In genomic region chr4:105535451-105535850, GRCm38 (mm10) we compare ENCODE assay signal across 18 mouse cellular contexts.
DNase-seq lines count a peak whose midpoint lies in the region; ATAC-seq and TF ChIP-seq lines count a peak whose summit lies in the region.
"Had no signal": no experiment of that assay in that cellular context is flagged by ENCODE, and none has a peak within 500 bp of the region (broad histone marks: within the 10 kb centered on the region; RNA-seq: fewer than 3 reads in every experiment).

No protein-coding gene starts in this region.

- no peak overlapping the region for H3K4me3 ChIP-seq in heart, embryonic 12.5 days
- H3K4me3 ChIP-seq in kidney, embryonic 15.5 days (replicated peaks), result no peak overlapping the region
- no peak overlapping the region for H3K4me3 ChIP-seq in lung, adult 2 months (replicated peaks; ENCODE audit: extremely low read depth, low read depth, low read length)
- H3K4me3 ChIP-seq: forebrain, embryonic 12.5 days; hindbrain, embryonic 15.5 days; limb, embryonic 15.5 days; liver, embryonic 15.5 days; midbrain, embryonic 12.5 days; neural tube, embryonic 13.5 days had no signal

- no peaks in the 10 kb centered on the region; the same call in 1 of the 2 replicates for H3K9me3 ChIP-seq in heart, embryonic 12.5 days (replicated peaks)
- no peaks in the 10 kb centered on the region for H3K9me3 ChIP-seq in kidney, embryonic 15.5 days (replicated peaks)
- H3K9me3 ChIP-seq: forebrain, embryonic 12.5 days; hindbrain, embryonic 15.5 days; limb, embryonic 15.5 days; liver, embryonic 15.5 days; midbrain, embryonic 12.5 days; neural tube, embryonic 13.5 days had no signal

- H3K27me3 ChIP-seq in heart, embryonic 12.5 days (replicated peaks), result no peaks in the 10 kb centered on the region
- no peaks in the 10 kb centered on the region for H3K27me3 ChIP-seq in kidney, embryonic 15.5 days
- H3K27me3 ChIP-seq: forebrain, embryonic 12.5 days; hindbrain, embryonic 15.5 days; limb, embryonic 15.5 days; liver, embryonic 15.5 days; midbrain, embryonic 12.5 days; neural tube, embryonic 13.5 days had no signal

- no peak overlapping the region for H3K27ac ChIP-seq in heart, embryonic 12.5 days (ENCODE audit: poor library complexity, severe bottlenecking)
- no peak overlapping the region for H3K27ac ChIP-seq in kidney, embryonic 15.5 days
- H3K27ac ChIP-seq: forebrain, embryonic 12.5 days; hindbrain, embryonic 15.5 days; limb, embryonic 15.5 days; liver, embryonic 15.5 days; midbrain, embryonic 12.5 days; neural tube, embryonic 13.5 days had no signal

- no peak for TF ChIP-seq CTCF in lung, adult 2 months (IDR thresholded peaks at IDR 0.05; ENCODE audit: insufficient read depth, low read length)

- 25% methylated on average over 6 of the region's 6 CpGs for WGBS in heart, embryonic 12.5 days
- 50% methylated on average over 6 of the region's 6 CpGs for WGBS in kidney, embryonic 15.5 days
- WGBS in lung, adult 2 months, result 52% methylated on average over 6 of the region's 6 CpGs

- no peak overlapping the region; the same call in 1 of the 2 replicates for H3K9ac ChIP-seq in heart, embryonic 12.5 days
- H3K9ac ChIP-seq in kidney, embryonic 15.5 days, result no peak overlapping the region
- H3K9ac ChIP-seq: forebrain, embryonic 12.5 days; hindbrain, embryonic 15.5 days; limb, embryonic 15.5 days; liver, embryonic 15.5 days; midbrain, embryonic 12.5 days; neural tube, embryonic 13.5 days had no signal

- no peak for TF ChIP-seq POLR2A in lung, adult 2 months (IDR thresholded peaks at IDR 0.05; ENCODE audit: borderline replicate concordance, extremely low read depth, low read depth, low read length)

- H3K4me1 ChIP-seq in heart, embryonic 12.5 days (replicated peaks), result peaks cover 10% of the 10 kb centered on the region
- H3K4me1 ChIP-seq in kidney, embryonic 15.5 days, result peaks cover 7% of the 10 kb centered on the region; the same call in 1 of the 2 replicates
- no peaks in the 10 kb centered on the region for H3K4me1 ChIP-seq in lung, adult 2 months (ENCODE audit: control insufficient read depth, insufficient read depth, low read length)
- H3K4me1 ChIP-seq: forebrain, embryonic 12.5 days; liver, embryonic 15.5 days; midbrain, embryonic 12.5 days had no signal

- ATAC-seq in heart, embryonic 12.5 days (ENCODE audit: insufficient number of reproducible peaks, low FRiP score), result no peak
- ATAC-seq in kidney, embryonic 15.5 days (replicated peaks; ENCODE audit: low FRiP score), result no peak
- ATAC-seq: intestine, embryonic 16.5 days; lung, postnatal 0 days had no signal

- H3K4me2 ChIP-seq in heart, embryonic 12.5 days, result no peak overlapping the region
- no peak overlapping the region for H3K4me2 ChIP-seq in kidney, embryonic 15.5 days
- H3K4me2 ChIP-seq: forebrain, embryonic 12.5 days; hindbrain, embryonic 15.5 days; limb, embryonic 15.5 days; liver, embryonic 15.5 days; midbrain, embryonic 12.5 days; neural tube, embryonic 13.5 days had no signal

- peak; percentile 44 for DNase-seq in heart, adult 11 months
- peak; percentile 23 for DNase-seq in kidney, adult 18-20 months
- peak; percentile 63 for DNase-seq in kidney, adult 9 months
- peak; percentile 48 to 64 for DNase-seq in kidney, postnatal 36 days
- DNase-seq in lung, adult 2 months, result no peak
- DNase-seq: cerebellum, postnatal 10 days; heart, postnatal 36 days; thymus, postnatal 14 days had no signal

- no peaks in the 10 kb centered on the region for H3K36me3 ChIP-seq in heart, embryonic 12.5 days
- H3K36me3 ChIP-seq in kidney, embryonic 15.5 days, result no peaks in the 10 kb centered on the region
- H3K36me3 ChIP-seq: forebrain, embryonic 12.5 days; hindbrain, embryonic 15.5 days; limb, embryonic 15.5 days; liver, embryonic 15.5 days; midbrain, embryonic 12.5 days; neural tube, embryonic 13.5 days had no signal
